Mouse (Mus musculus) retina, embryonic 14.5 days (tissue): ENCODE results near the gene Cdipt.

Experiments used
- DNase-seq: peaks from one replicate; pipeline ENCODE4 v3.0.0-alpha.2; 2015; ENCODE audit warnings: low spot score

Cdipt gene

GRCm38 (mm10) chr7:127013385-127013784, 37.7 kb downstream of the Cdipt start:
- DNase-seq = no peak

GRCm38 (mm10) chr7:127014320-127014719, 38.6 kb downstream of the Cdipt start, which contains the start of gene Mvp:
TSS of gene Mvp (minus strand) at chr7:127014621.
- DNase-seq = no peak

GRCm38 (mm10) chr7:127014993-127015392, 39.3 kb downstream of the Cdipt start:
- no peak for DNase-seq

GRCm38 (mm10) chr7:127016081-127016480, 40.4 kb downstream of the Cdipt start:
- DNase-seq = peak; percentile 38

DNA sequence TGATC, 40.6 kb downstream of the Cdipt start, which contains the start of gene Pagr1b:
Gene Pagr1b (minus strand): TSS at position 4 of the 5 bp plus-strand sequence.
- no peak for DNase-seq

GRCm38 (mm10) chr7:127016486-127016938, 40.8 kb downstream of the Cdipt start:
- DNase-seq = no peak

- DNase-seq = peak; percentile 100
Observed at GRCm38 (mm10) chr7:127016971-127017949, 41.5 kb downstream of the Cdipt start, which contains the start of gene Pagr1a. TSS of gene Pagr1a (minus strand) at chr7:127017352.

GRCm38 (mm10) chr7:127017950-127018345, 42.2 kb downstream of the Cdipt start:
- no peak for DNase-seq

GRCm38 (mm10) chr7:127018416-127019305, 42.9 kb downstream of the Cdipt start:
- no peak for DNase-seq

GRCm38 (mm10) chr7:127019306-127019960, 43.7 kb downstream of the Cdipt start:
- DNase-seq = no peak

DNA sequence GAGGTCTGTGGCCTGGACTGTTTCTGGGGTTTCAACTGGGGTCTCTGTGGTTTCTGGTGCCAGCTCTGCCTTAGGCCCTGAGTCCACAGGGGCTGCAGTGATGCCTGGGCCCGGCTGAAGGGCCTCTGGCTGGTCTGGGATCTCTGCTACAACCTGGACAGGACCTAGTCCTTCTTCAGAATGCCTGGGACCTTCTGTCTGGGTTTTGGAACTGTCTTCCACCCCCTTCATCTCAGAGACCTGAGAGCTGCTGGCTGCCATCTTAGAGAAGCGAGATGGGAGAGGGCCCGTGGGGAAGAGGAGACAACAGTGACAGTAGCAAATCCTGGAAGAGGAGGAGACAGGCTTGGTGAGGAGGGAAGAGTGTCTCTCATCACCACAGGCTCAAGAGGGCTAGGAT, 44.3 kb downstream of the Cdipt start:
- no peak for DNase-seq

DNA sequence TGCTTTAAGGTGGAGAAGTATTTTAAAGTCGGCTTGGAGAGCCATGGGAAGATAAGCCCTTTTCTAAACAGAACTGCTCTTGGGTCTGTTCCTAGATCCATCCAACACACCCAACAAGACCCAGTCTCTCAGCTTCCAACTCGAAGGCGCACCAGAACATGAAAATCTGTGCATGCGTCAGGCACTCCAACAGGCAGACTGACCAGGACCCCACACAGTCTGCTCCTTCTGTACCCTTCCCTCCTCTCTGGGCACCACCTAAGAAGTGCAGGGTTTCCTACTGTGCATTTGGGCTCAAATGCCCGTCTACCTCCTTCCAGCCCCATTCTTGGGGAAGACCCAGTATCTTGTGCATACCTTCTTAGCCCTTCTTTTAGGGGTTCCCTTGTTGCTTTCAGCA, 44.8 kb downstream of the Cdipt start:
- no peak for DNase-seq

- DNase-seq = peak; percentile 54
Observed at GRCm38 (mm10) chr7:127020901-127021562, 45.3 kb downstream of the Cdipt start, which contains the start of the genes Gm42742 and Prrt2. TSS of gene Gm42742 (minus strand) at chr7:127021097. TSS of gene Prrt2 (minus strand) at chr7:127021211.

DNA sequence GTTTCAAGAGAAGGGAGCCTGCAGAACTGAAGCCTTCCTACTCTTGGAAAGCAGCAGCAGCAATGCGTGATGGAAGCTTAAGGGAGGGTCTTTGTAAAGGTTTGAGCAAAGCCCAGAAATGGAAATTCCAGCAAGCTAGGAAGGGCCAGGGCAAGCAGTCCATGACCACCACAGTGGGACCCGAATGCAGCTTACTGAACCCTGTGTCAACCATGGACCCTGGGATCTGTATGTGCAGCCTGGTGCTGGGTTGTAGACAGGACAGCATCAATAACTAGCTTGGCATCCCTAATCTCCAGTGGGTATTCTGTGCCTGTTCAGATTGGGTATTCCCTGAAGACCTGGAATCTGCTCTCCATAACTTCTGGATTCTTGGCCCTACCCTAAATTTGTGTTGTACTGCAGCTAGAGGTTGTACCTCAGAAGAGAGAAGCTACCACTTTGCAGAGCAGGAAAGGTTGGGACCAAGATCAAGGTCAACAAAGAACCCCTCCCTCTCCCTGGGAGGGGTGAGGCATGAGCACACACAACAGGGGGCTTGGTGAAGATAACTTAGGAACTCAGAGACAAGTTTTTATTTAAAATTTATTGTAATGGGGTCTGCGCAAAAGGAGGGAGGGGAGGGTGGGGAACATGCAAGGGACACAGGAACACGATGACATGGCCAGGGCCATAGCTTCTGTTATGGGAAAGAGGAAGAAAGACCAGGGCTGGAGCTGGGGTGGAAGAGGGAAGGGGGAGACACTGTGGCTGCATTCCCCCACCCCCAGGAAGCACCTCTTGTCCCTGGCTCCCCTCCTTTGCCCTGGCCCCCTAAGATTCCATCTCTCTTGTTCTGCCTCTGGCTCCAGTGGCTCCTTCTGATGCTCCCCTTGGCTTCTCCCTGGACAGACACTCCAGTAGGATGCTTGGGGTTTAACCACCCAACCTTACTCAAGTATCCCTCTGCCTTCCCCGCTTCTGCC, 46.1 kb downstream of the Cdipt start:
- DNase-seq = peak; percentile 49

DNA sequence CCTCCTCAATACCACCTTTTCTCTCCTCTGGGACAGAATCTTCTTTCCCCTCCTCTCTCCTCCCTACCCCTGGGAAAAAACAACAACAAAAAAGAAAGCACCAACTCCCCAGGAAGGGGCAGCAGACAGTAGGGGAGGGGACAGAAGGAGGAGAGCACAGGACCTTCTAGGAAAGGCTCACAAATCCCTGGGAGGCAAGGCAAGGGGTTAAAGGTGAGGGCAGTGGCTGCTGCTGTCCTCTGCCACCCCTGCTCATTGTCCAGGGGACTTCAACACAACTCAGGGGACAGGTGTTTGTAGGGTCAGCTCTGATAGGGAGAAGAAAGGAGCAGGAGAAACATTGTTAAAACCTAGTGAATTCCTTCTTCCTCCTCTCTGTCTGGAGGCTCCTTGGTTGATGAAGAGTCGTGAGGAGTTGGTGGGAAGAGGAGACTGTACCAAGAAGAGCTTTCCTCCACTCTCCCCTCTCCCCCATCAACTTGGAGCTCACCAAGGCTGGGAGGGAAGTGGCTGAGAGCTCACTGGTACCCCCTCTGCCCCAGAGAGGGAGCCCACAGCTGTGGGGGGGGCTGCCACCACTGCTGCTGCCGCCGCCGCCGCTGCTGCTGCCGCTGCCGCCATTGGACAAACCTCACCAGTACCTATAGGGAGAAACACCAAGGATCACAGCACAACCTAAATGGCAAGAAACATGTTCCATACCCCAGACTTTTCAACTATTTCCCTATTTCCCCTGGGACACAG, 47.0 kb downstream of the Cdipt start:
- DNase-seq = no peak

DNA sequence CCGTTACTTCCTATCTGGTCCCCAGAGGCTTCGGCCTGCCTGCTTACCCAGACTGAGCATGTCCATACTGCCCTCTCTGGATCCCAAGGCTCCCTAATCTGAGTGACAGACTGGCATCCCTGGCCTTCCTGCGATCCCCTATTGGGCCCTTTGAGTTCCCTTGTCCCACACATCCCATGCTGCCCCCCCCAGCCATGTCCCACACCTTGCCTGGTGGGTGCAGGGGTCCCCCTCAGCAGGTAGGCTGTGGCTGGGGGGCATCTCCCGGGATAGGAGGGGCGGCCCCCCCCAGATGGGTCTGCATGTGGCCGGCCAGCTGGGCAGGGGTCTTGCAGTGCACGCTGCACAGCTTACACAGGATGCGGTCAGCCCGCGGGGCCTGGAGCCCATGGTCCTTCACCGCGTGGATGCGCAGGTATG, 47.6 kb downstream of the Cdipt start:
- DNase-seq = no peak

GRCm38 (mm10) chr7:127023896-127024690, 48.4 kb downstream of the Cdipt start:
- no peak for DNase-seq

DNA sequence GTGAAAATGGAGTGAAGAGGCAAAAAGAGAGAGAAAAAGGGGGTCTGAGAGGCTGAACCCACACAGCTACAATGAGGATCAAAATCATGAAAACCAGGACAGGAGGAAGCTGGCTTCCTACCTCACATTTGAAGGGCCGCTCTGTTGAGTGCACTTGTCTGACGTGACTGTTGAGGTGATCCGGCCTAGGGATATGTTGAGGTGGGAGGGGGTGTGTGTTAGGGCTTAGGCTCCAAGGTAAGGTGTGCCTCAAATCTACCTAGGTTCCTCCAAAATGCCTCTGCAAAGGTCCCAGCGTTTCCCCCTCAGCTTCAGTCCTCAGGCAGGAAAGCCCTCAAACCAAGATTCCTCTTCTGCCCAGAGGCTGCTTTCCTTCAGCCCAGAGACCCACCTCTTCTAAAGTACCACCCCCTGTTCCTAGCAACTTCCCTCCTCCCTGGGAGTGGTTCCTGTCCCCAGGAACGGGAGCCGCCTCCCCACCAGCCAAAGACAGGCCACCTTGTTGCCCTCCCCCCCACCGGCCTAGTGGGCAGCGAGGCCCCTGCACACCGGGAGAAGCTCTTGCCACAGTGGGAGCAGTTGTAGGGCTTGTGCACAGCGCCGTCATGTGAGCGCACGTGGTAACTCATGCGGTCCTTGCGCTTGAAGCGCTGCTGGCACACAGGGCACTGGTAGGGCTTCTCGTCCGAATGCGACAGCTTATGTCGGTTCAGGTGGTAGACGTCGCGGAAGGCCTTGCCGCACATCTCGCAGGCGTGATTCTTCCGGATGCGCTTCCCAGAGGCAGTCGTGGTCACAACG, 49.2 kb downstream of the Cdipt start:
- peak; percentile 77 for DNase-seq
